Mouse (Mus musculus): ENCODE results near the gene Tmem163. TPM values are rescaled to one million over a fixed set of nuclear protein-coding genes. Genes with fewer than 3 reads are reported as not detected.

The Tmem163 gene
- total RNA-seq, 1 experiment from 2014 or later: not detected

- DNase-seq: no peak
Observed at GRCm38 (mm10) chr1:127642976-127643769, 36.2 kb downstream of the Tmem163 start.

GRCm38 (mm10) chr1:127637917-127638316 lies 41.4 kb downstream of the Tmem163 start:
- DNase-seq: no peak

- DNase-seq: no peak
Observed at GRCm38 (mm10) chr1:127627151-127627550, 52.2 kb downstream of the Tmem163 start.

GRCm38 (mm10) chr1:127625577-127626362 lies 53.6 kb downstream of the Tmem163 start:
- DNase-seq: no peak

GRCm38 (mm10) chr1:127622349-127622748 lies 57.0 kb downstream of the Tmem163 start:
- DNase-seq: no peak

GRCm38 (mm10) chr1:127619036-127619435 lies 60.3 kb downstream of the Tmem163 start:
- DNase-seq: no peak

- DNase-seq: no peak
Observed at GRCm38 (mm10) chr1:127610378-127610777, 69.0 kb downstream of the Tmem163 start.

- no peak for DNase-seq
Observed at GRCm38 (mm10) chr1:127609814-127610213, 69.5 kb downstream of the Tmem163 start.

GRCm38 (mm10) chr1:127608326-127608725 lies 71.0 kb downstream of the Tmem163 start:
- DNase-seq: no peak

- no peak for DNase-seq
Observed at GRCm38 (mm10) chr1:127603697-127604631, 75.4 kb downstream of the Tmem163 start.

GRCm38 (mm10) chr1:127596143-127596542 lies 83.2 kb downstream of the Tmem163 start:
- no peak for DNase-seq

- no peak for DNase-seq
Observed at GRCm38 (mm10) chr1:127595735-127596134, 83.6 kb downstream of the Tmem163 start.

- no peak for DNase-seq
Observed at GRCm38 (mm10) chr1:127589542-127589941, 89.8 kb downstream of the Tmem163 start.

GRCm38 (mm10) chr1:127587071-127587470 lies 92.3 kb downstream of the Tmem163 start:
- no peak for DNase-seq

- DNase-seq: no peak
Observed at GRCm38 (mm10) chr1:127586156-127586555, 93.2 kb downstream of the Tmem163 start.

- no peak for DNase-seq
Observed at GRCm38 (mm10) chr1:127577981-127578380, 101.4 kb downstream of the Tmem163 start.

- no peak for DNase-seq
Observed at GRCm38 (mm10) chr1:127577083-127577482, 102.3 kb downstream of the Tmem163 start.

GRCm38 (mm10) chr1:127576563-127576962 lies 102.8 kb downstream of the Tmem163 start:
- no peak for DNase-seq

GRCm38 (mm10) chr1:127576143-127576542 lies 103.2 kb downstream of the Tmem163 start:
- no peak for DNase-seq

GRCm38 (mm10) chr1:127575692-127576091 lies 103.7 kb downstream of the Tmem163 start:
- DNase-seq: no peak

- DNase-seq: no peak
Observed at GRCm38 (mm10) chr1:127573186-127573585, 106.2 kb downstream of the Tmem163 start.

- no peak for DNase-seq
Observed at GRCm38 (mm10) chr1:127568641-127569040, 110.7 kb downstream of the Tmem163 start.
